Mouse (Mus musculus): ENCODE data around the gene 6820408C15Rik. TPM values are rescaled to one million over a fixed set of nuclear protein-coding genes. Genes with fewer than 3 reads are reported as not detected.

The 6820408C15Rik gene
- polyA plus RNA-seq, 1 experiment = 8.1 TPM

- Histone ChIP-seq H3K4me1 (ENCODE audit: control insufficient read depth, insufficient read depth, low read length) (no peaks in the 10 kb centered on the region), H3K4me3 (replicated peaks; ENCODE audit: extremely low read depth, low read depth, low read length) (no peak overlapping the region)
- DNase-seq = no peak
- WGBS = 64% methylated on average over 4 of the region's 4 CpGs
- TF ChIP-seq POLR2A (IDR thresholded peaks at IDR 0.05; ENCODE audit: borderline replicate concordance, extremely low read depth, low read depth, low read length) = no peak
- no peak for TF ChIP-seq CTCF (IDR thresholded peaks at IDR 0.05; ENCODE audit: insufficient read depth, low read length)
These were observed 36.9 kb downstream of the 6820408C15Rik start for GRCm38 (mm10) chr2:152452101-152452781.

- no peak for TF ChIP-seq POLR2A (IDR thresholded peaks at IDR 0.05; ENCODE audit: borderline replicate concordance, extremely low read depth, low read depth, low read length)
- no peak for TF ChIP-seq CTCF (IDR thresholded peaks at IDR 0.05; ENCODE audit: insufficient read depth, low read length)
- 50% methylated on average over 13 of the region's 13 CpGs for WGBS
These were observed 43.9 kb downstream of the 6820408C15Rik start for GRCm38 (mm10) chr2:152459241-152459640.

GRCm38 (mm10) chr2:152464570-152465150 lies 49.3 kb downstream of the 6820408C15Rik start, which contains the start of gene Defb23:
TSS of gene Defb23 (minus strand) at chr2:152464620.
- Histone ChIP-seq H3K4me1 (ENCODE audit: control insufficient read depth, insufficient read depth, low read length) (no peaks in the 10 kb centered on the region), H3K4me3 (replicated peaks; ENCODE audit: extremely low read depth, low read depth, low read length) (no peak within 1 kb of the TSS)
- 87% methylated on average over 3 of the region's 3 CpGs for WGBS
- no peak for DNase-seq
- TF ChIP-seq POLR2A (IDR thresholded peaks at IDR 0.05; ENCODE audit: borderline replicate concordance, extremely low read depth, low read depth, low read length) (no peak), CTCF (IDR thresholded peaks at IDR 0.05; ENCODE audit: insufficient read depth, low read length) (no peak)

More at GRCm38 (mm10) chr2:152459241-152459640, 43.9 kb downstream of the 6820408C15Rik start:
- Histone ChIP-seq H3K4me3 (replicated peaks; ENCODE audit: extremely low read depth, low read depth, low read length) (no peak overlapping the region), H3K4me1 (ENCODE audit: control insufficient read depth, insufficient read depth, low read length) (no peaks in the 10 kb centered on the region)
- DNase-seq = no peak

GRCm38 (mm10) chr2:152470973-152471372 lies 55.6 kb downstream of the 6820408C15Rik start:
- WGBS = 25% methylated on average over 7 of the region's 7 CpGs
- no peak overlapping the region for H3K4me3 ChIP-seq (replicated peaks; ENCODE audit: extremely low read depth, low read depth, low read length)
- no peaks in the 10 kb centered on the region for H3K4me1 ChIP-seq (ENCODE audit: control insufficient read depth, insufficient read depth, low read length)
- TF ChIP-seq POLR2A (IDR thresholded peaks at IDR 0.05; ENCODE audit: borderline replicate concordance, extremely low read depth, low read depth, low read length) = no peak
- peak; percentile 11; the same call in 1 of the 2 replicates for TF ChIP-seq CTCF (IDR thresholded peaks at IDR 0.05; ENCODE audit: insufficient read depth, low read length)
- peak; percentile 18 for DNase-seq

GRCm38 (mm10) chr2:152472434-152472833 lies 57.0 kb downstream of the 6820408C15Rik start:
- 11% methylated on average over 3 of the region's 3 CpGs for WGBS
- H3K4me3 ChIP-seq (replicated peaks; ENCODE audit: extremely low read depth, low read depth, low read length) = no peak overlapping the region
- H3K4me1 ChIP-seq (ENCODE audit: control insufficient read depth, insufficient read depth, low read length) = no peaks in the 10 kb centered on the region
- no peak for TF ChIP-seq CTCF (IDR thresholded peaks at IDR 0.05; ENCODE audit: insufficient read depth, low read length)
- no peak for TF ChIP-seq POLR2A (IDR thresholded peaks at IDR 0.05; ENCODE audit: borderline replicate concordance, extremely low read depth, low read depth, low read length)
- DNase-seq = no peak

GRCm38 (mm10) chr2:152476763-152477162 lies 61.4 kb downstream of the 6820408C15Rik start, which contains the start of gene Defb20:
TSS of gene Defb20 (plus strand) at chr2:152477063.
- WGBS = 62% methylated on average over 2 of the region's 2 CpGs
- no peak within 1 kb of the TSS for H3K4me3 ChIP-seq (replicated peaks; ENCODE audit: extremely low read depth, low read depth, low read length)
- TF ChIP-seq CTCF (IDR thresholded peaks at IDR 0.05; ENCODE audit: insufficient read depth, low read length) = no peak
- TF ChIP-seq POLR2A (IDR thresholded peaks at IDR 0.05; ENCODE audit: borderline replicate concordance, extremely low read depth, low read depth, low read length) = no peak

GRCm38 (mm10) chr2:152480881-152481280 lies 65.5 kb downstream of the 6820408C15Rik start:
- WGBS = 75% methylated on average over 3 of the region's 3 CpGs
- TF ChIP-seq CTCF (IDR thresholded peaks at IDR 0.05; ENCODE audit: insufficient read depth, low read length) = no peak
- no peak for TF ChIP-seq POLR2A (IDR thresholded peaks at IDR 0.05; ENCODE audit: borderline replicate concordance, extremely low read depth, low read depth, low read length)
- Histone ChIP-seq H3K4me3 (replicated peaks; ENCODE audit: extremely low read depth, low read depth, low read length) (no peak overlapping the region), H3K4me1 (ENCODE audit: control insufficient read depth, insufficient read depth, low read length) (no peaks in the 10 kb centered on the region)
- DNase-seq = no peak

More at GRCm38 (mm10) chr2:152476763-152477162, 61.4 kb downstream of the 6820408C15Rik start, which contains the start of gene Defb20:
- H3K4me1 ChIP-seq (ENCODE audit: control insufficient read depth, insufficient read depth, low read length) = no peaks in the 10 kb centered on the region
- DNase-seq = no peak

- Histone ChIP-seq H3K4me1 (ENCODE audit: control insufficient read depth, insufficient read depth, low read length) (no peaks in the 10 kb centered on the region), H3K4me3 (replicated peaks; ENCODE audit: extremely low read depth, low read depth, low read length) (no peak overlapping the region)
- DNase-seq = no peak
- WGBS = 76% methylated on average over 7 of the region's 7 CpGs
- TF ChIP-seq CTCF (IDR thresholded peaks at IDR 0.05; ENCODE audit: insufficient read depth, low read length) (no peak), POLR2A (IDR thresholded peaks at IDR 0.05; ENCODE audit: borderline replicate concordance, extremely low read depth, low read depth, low read length) (no peak)
These were observed 66.3 kb downstream of the 6820408C15Rik start for GRCm38 (mm10) chr2:152481726-152482125.

- no peak for DNase-seq
- TF ChIP-seq POLR2A (IDR thresholded peaks at IDR 0.05; ENCODE audit: borderline replicate concordance, extremely low read depth, low read depth, low read length) = no peak
- TF ChIP-seq CTCF (IDR thresholded peaks at IDR 0.05; ENCODE audit: insufficient read depth, low read length) = 0 out of 2 replicates have a peak, but pooled peaks have one; percentile 5
- 78% methylated on average over 2 of the region's 2 CpGs for WGBS
- Histone ChIP-seq H3K4me3 (replicated peaks; ENCODE audit: extremely low read depth, low read depth, low read length) (no peak overlapping the region), H3K4me1 (ENCODE audit: control insufficient read depth, insufficient read depth, low read length) (no peaks in the 10 kb centered on the region)
These were observed 71.6 kb downstream of the 6820408C15Rik start for GRCm38 (mm10) chr2:152487024-152487423.

Data from lung, adult 2 months (tissue).